Mouse (Mus musculus) gonadal fat pad, adult 2 months (tissue): Measurements from ENCODE around the gene Btaf1. TPM values are rescaled to one million over a fixed set of nuclear protein-coding genes. Genes with fewer than 3 reads are reported as not detected.

Source experiments
- DNase-seq: peaks from one replicate; pipeline ENCODE4 v3.0.0-alpha.2; 2012; ENCODE audit warnings: low read depth
- polyA plus RNA-seq: library from polyadenylated mRNA; depleted of rRNA; stranded (reverse); fragments of >200 nt; gene quantifications from 2 replicates; pipeline ENCODE4 v1.2.3, GENCODE M21; 2012; rRNA removed

The Btaf1 gene
- polyA plus RNA-seq, result 5.4 and 6.3 TPM in 2 replicates

DNA sequence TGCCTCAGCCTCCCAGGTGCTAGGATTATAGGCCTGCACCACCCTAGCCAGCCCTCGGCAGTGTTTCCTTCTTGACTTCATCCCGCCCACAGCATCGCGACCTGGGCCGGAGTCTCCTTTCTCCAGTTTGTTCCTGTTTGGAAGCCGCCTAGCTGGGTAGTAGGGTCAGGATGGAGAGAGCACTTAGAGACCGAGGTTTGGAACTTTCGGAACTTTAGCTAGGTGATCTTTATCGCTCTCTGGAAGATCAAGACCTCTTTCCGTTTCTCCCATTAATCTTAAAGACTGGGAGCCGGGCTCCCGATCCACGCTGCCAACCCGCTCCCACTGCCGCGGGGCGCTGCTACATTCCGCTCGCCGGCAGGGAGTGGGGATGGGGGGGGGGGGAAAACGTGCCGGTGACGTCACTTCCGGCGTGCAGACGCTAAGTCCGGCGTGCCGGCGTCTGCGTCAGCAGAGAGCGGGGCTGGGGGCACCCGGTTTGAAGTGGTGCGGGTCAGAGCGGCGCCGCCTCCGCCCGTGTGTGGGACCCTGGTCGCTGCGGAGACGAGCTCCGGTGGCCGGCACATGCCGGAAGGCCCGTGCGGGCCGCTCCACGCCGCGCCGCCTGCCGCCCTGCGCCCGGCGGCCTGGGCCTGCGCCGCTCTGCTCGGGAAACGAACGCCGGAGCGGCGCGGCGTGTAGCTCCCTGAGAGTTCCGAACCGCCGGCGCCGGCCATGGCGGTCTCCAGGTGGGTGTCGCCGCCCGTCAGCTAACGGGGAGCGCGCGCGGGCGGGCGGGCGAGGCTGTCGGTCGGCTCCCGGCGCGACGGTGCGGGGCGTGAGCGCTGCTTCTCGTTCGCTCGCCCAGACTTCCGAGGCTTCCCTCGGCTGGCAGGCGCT lies at the start of gene Btaf1:
Gene Btaf1 (plus strand): TSS at position 409 of the 882 bp plus-strand sequence.
- DNase-seq, result peak; percentile 85

- DNase-seq, result no peak
Observed at GRCm38 (mm10) chr19:36877329-36877728, 48.5 kb upstream of the Btaf1 start.

- DNase-seq, result no peak
Observed at GRCm38 (mm10) chr19:36878743-36879495, 47.0 kb upstream of the Btaf1 start.

DNA sequence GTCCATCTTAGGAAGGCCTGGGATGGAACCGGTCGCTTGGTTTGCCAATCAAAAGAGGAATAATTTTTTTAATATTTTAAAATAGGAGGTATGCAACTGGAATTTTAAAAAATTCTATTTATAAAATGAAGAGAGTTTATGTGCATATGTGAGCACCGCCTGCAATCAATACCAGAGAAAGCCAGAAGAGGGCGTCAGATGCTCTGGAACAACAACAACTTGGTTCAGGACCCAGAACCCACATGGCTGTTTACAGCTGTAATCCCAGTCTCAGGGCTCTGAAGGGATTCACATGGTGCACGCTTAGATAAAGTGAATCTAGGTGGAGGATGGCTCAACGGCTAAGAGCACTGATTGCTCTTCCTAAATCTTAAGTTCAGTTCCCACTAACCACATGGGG lies 42.8 kb upstream of the Btaf1 start:
- no peak for DNase-seq

GRCm38 (mm10) chr19:36886316-36886715 lies 39.6 kb upstream of the Btaf1 start:
- no peak for DNase-seq

DNA sequence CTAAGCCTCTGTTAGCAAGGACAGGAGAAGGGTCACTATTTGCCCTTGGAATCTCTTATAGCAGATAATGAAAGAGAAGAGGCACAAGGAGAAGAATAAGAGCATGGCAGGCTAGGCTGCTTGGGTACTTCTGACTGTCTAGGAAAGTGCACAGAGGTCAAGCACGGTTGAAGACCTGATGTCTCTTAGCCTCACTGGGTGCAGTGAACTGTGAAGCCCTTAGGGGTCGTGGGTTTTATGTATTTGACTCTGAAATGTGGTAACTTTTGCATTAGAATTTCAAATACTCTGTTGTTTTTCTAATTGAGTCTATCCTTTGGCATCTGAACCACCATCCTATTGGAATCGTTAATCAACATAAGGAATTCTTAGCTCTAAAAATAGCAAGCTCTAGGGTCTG lies 38.2 kb upstream of the Btaf1 start:
- no peak for DNase-seq

DNA sequence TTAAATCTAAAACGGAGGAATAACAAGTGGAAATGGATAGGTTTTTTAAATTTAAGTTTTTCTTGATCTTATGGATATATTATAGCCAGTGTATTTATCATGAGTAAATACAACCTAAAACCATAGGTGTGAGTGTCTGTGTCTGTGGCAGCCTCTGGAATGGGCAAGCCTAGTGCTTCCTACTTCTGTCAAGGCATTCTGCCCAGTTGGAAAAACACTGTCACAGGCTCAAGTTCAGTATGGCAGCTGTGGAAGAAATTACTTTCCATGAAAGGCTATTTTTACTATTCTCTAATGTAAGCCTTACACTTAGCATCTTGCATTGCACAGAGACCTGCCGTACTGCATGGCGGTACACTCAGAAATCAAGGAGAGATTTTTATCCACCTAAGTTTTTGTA lies 34.1 kb upstream of the Btaf1 start:
- no peak for DNase-seq

GRCm38 (mm10) chr19:36896791-36897569 lies 28.9 kb upstream of the Btaf1 start:
- DNase-seq, result no peak

- DNase-seq, result no peak
Observed at GRCm38 (mm10) chr19:36897778-36898177, 28.1 kb upstream of the Btaf1 start.

GRCm38 (mm10) chr19:36903377-36903776 lies 22.5 kb upstream of the Btaf1 start:
- no peak for DNase-seq

- no peak for DNase-seq
Observed at GRCm38 (mm10) chr19:36904211-36905007, 21.5 kb upstream of the Btaf1 start.

DNA sequence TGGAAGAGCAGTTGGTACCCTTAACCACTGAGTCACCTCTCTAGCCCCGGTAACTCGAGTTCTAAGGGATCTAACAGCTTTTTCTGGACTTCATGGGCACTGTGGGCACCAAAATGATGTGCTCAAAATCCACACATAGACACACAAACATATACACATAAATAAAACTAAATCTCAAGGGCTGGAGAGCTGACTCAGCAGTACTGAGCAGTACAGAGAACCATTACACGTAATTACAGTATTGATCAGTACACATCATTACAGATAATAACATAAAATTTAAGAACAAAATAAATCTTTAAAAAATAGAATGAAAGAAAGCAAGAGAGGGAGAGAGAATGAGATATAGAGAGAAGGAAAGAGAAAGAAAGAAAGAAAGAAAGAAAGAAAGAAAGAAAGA lies 16.7 kb upstream of the Btaf1 start:
- DNase-seq, result no peak

GRCm38 (mm10) chr19:36909676-36910292 lies 16.1 kb upstream of the Btaf1 start:
- no peak for DNase-seq

DNA sequence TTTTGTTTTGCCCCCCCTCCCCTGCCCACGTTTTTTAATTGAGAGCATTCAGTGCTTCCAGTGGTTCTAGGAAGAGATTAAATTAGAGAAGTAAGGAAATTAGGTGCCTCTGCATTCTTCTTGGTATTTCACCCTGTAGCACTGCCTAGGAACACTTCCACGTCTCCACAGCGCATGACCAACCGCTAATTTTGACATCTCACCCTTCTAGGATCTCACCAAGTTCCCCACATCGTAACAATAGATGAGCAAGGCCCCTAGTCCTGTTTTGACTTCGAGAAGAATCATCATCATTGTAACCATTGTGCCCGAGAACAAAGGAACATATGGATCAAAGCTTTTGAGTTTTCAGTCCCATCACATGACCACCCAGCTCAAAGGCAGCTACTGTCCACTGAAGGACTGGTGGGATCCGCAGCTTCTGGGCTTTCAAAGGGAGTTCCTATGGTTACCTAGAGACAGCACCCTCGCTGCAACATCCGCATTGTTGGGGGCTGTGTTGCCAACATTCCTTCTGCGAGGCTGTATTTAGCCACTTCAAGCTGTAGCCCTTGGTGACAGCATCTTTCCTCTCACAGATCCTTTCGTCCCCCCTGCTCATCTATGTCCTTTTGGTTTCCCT lies 15.3 kb upstream of the Btaf1 start:
- no peak for DNase-seq

DNA sequence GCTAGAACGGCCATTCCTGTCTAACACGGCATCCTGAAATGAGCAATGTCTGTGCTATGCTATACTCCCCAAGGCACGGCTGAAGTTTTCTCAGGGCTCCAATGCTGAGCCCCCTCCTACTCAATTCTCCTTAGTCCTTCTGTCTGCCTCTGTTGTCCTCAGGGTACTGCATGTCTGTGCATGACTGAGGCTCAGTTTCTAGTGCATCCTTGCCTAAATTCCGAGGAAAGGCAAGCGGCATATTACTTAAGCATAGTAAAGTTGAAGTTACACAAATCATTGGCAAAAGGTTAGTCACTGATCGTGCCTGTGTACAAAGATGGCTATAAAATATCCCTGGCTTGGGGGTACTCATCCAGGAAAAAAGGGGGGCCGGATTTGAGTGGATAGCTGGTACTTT lies 12.8 kb upstream of the Btaf1 start:
- DNase-seq, result peak; percentile 100

DNA sequence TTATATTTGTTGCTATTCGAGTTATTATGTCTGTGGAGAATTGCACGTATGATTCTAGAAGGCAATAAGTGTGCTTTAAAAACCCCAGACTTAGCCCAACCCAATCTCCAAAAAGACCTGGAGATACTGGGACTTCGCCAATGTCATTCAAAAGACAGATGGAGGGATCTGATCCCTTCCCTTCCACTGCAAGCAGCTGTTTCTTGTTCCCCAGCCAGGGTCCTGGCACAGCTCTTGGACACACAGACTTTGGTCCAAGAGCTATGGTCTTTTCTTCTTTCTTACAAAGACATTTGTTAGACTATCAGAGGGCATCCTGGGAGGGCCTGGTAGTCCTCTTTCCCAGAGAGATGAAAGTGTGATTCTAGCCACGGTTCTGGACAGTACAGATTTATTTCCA lies 9.7 kb upstream of the Btaf1 start:
- DNase-seq, result no peak

- DNase-seq, result peak; percentile 89
Observed at GRCm38 (mm10) chr19:36916876-36917389, 8.9 kb upstream of the Btaf1 start.

DNA sequence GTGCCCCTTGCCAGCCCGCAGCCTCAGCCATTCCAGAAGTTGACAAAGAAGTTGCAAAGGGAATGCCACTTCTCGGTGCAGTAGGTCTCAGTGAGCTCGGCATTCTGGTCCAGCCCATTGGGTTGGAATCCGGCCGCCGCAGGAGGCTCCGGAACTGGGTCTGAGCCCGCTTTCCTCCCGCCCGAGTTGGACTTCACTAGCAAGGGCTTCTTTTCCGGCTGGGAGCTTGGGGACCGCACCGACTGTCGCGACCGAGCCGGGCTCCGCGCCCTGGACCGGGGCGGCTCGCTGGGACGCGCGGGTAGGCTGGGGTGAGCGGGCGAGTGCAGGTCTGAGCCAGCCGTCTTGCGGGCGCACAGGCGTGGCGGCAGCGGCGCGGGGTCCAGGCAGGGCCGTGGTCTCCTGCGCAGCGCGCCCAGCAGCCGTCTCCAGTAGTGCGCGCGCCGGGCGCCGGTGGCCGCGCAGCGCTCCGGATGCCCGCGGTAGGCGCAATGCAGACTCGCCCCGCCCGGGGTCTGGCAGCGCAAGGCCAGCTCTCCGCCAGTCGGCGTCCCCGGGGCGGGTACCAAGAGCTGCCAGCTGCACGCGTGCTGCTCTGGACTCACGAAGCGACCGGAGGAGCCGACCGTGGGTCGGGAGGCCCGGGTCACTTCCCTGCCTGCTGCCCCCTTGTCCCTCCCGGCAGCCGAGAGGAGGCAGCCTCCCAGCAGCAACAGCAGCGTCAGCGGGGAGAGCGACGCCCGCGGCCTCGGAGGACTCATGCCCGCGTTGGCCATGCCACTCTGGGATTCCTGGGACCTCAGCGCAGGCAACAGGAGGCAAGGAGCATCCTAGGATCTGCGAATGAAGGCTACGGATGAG lies 7.2 kb upstream of the Btaf1 start:
- DNase-seq, result no peak

- DNase-seq, result no peak
Observed at GRCm38 (mm10) chr19:36919466-36919865, 6.4 kb upstream of the Btaf1 start, which contains the start of gene Fgfbp3. TSS of gene Fgfbp3 (minus strand) at chr19:36919615.
